Mouse (Mus musculus) olfactory bulb, adult 2 months (tissue): ENCODE results near the gene Usp47.

ENCODE experiments used
- CTCF ChIP-seq: fragments of 200-500 bp; IDR thresholded peaks from 2 replicates; pipeline ENCODE4 v1.5.1; 2012; ENCODE audit warnings: low read depth, mild to moderate bottlenecking, low read length, moderate library complexity; ENCODE audit not compliant: insufficient read depth
- POLR2A ChIP-seq: fragments of 200-500 bp; IDR thresholded peaks from 2 replicates; pipeline ENCODE4 v1.6.1; 2012; ENCODE audit warnings: mild to moderate bottlenecking, low read depth, low read length, moderate library complexity; ENCODE audit not compliant: insufficient read depth

GRCm38 (mm10) chr7:112108757-112109156 is 85.5 kb downstream of the Usp47 start:
- TF ChIP-seq CTCF (no peak), POLR2A (no peak)
